Mouse (Mus musculus) limb, embryonic 13.5 days (tissue): Measurements from ENCODE around the gene Limch1. TPM values are rescaled to one million over a fixed set of nuclear protein-coding genes. Genes with fewer than 3 reads are reported as not detected.

ENCODE experiments used
- ATAC-seq: fragments of 200-750 bp; cut with Nextera tagmentation; 2 replicates; pipeline ENCODE4 v1.8.0; 2017; ENCODE audit warnings: low read depth, moderate number of reproducible peaks, moderate TSS enrichment; ENCODE audit not compliant: low FRiP score
- H3K27ac ChIP-seq: fragments of 300-500 bp; sonication (generic); 2 replicates; pipeline ENCODE4 v1.5.1; 2015; ENCODE audit warnings: inconsistent platforms, mild to moderate bottlenecking, moderate library complexity
- H3K27me3 ChIP-seq: fragments of 300-500 bp; sonication (generic); 2 replicates; pipeline ENCODE4 v1.6.1; 2015; ENCODE audit warnings: mild to moderate bottlenecking, inconsistent platforms
- H3K36me3 ChIP-seq: fragments of 300-500 bp; sonication (generic); 2 replicates; pipeline ENCODE4 v1.6.1; 2015; ENCODE audit warnings: inconsistent platforms, mild to moderate bottlenecking, moderate library complexity
- H3K4me1 ChIP-seq: fragments of 300-500 bp; sonication (generic); 2 replicates; pipeline ENCODE4 v1.6.1; 2015; ENCODE audit warnings: inconsistent platforms
- H3K4me2 ChIP-seq: fragments of 300-500 bp; sonication (generic); replicated peaks from 2 replicates; pipeline ENCODE4 v1.6.1; 2015; ENCODE audit warnings: inconsistent platforms, mild to moderate bottlenecking, moderate library complexity
- H3K4me3 ChIP-seq: fragments of 300-500 bp; sonication (generic); 2 replicates; pipeline ENCODE4 v1.5.1; 2015; ENCODE audit warnings: moderate library complexity, mild to moderate bottlenecking, inconsistent platforms
- H3K9ac ChIP-seq: fragments of 300-500 bp; sonication (generic); 2 replicates; pipeline ENCODE4 v1.6.1; 2015; ENCODE audit warnings: mild to moderate bottlenecking, inconsistent platforms
- H3K9me3 ChIP-seq: fragments of 300-500 bp; sonication (generic); 2 replicates; pipeline ENCODE4 v1.6.1; 2016; ENCODE audit warnings: inconsistent platforms
- WGBS: fragments of 180-500 bp; shearing (Covaris S2); methylation state at CpG from one replicate; pipeline ENCODE4 v1.1.7; 2015; 5-methylcytosine and 5-hydroxymethylcytosine counted together
- polyA plus RNA-seq: library from polyadenylated mRNA; unstranded; fragments of >200 nt; fragmentation: Nextera tagmentation; extraction: Ambion mirVana; gene quantifications from 2 replicates; pipeline ENCODE4 v1.2.1, GENCODE M21; 2015

Gene Limch1
- polyA plus RNA-seq, 1 experiment from 2014 or later = 82.0 TPM

DNA sequence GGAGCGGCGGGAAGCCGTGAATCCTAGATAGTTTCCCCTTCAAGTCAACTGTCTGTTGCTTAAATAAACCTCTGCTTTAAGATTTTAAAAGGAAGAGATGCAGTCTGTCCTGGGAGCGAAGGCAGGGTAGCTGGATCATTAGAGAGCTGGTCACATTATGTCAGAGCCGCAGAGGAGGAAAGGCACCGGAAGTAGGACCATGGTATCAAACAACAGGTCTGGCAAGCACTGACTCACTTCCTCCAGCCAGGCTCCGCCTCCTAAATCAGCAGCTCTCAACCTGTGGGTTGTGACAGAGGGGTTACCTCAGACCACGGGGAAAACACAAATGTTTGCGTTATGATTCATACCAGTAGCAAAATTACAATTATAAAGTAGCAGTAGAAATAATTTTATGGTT is 318.0 kb downstream of the Limch1 start:
- H3K27ac ChIP-seq = no peak overlapping the region
- H3K9ac ChIP-seq = no peak overlapping the region
- 80% methylated on average over 9 of the region's 9 CpGs for WGBS
- no peaks in the 10 kb centered on the region; the same call in 1 of the 2 replicates for H3K9me3 ChIP-seq
- no peak for ATAC-seq
- H3K27me3 ChIP-seq = no peaks in the 10 kb centered on the region
- H3K36me3 ChIP-seq = no peaks in the 10 kb centered on the region
- no peaks in the 10 kb centered on the region for H3K4me1 ChIP-seq
- no peak overlapping the region for H3K4me2 ChIP-seq
- no peak overlapping the region for H3K4me3 ChIP-seq

DNA sequence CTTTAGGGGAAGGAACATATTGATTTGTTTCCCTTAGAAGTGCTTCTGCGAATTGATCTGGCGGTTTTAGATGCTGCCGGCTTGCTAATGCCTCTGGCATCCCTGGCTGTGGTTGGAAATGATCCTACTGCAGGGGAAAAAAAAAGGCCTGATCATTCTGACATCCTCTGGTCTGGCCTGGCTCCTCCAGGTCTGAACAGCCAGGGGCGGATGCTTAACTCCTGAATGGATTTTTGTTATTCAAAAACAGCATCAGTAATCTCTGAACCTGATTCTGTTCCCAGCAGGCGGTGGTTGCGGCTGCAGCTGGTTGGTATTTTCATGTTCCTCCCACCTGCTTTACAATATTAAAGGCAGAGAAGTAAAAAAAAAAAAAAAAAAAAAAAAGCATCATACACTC is 337.5 kb downstream of the Limch1 start:
- peaks cover 70% of the 10 kb centered on the region for H3K27me3 ChIP-seq
- no peaks in the 10 kb centered on the region for H3K36me3 ChIP-seq
- peaks cover 10% of the 10 kb centered on the region for H3K9me3 ChIP-seq
- H3K4me1 ChIP-seq = no peaks in the 10 kb centered on the region
- no peak overlapping the region for H3K4me2 ChIP-seq
- 26% methylated on average over 6 of the region's 6 CpGs for WGBS
- H3K9ac ChIP-seq = no peak overlapping the region
- H3K27ac ChIP-seq = no peak overlapping the region
- H3K4me3 ChIP-seq = no peak overlapping the region
- ATAC-seq = no peak

- no peaks in the 10 kb centered on the region for H3K36me3 ChIP-seq
- H3K27me3 ChIP-seq = peaks cover 84% of the 10 kb centered on the region
- H3K4me2 ChIP-seq = no peak overlapping the region
- no peak for ATAC-seq
- H3K9me3 ChIP-seq = no peaks in the 10 kb centered on the region
- H3K4me3 ChIP-seq = no peak overlapping the region
- 71% methylated on average over 5 of the region's 5 CpGs for WGBS
- peaks cover 6% of the 10 kb centered on the region; the same call in 1 of the 2 replicates for H3K4me1 ChIP-seq
- no peak overlapping the region for H3K9ac ChIP-seq
- no peak overlapping the region for H3K27ac ChIP-seq
These were observed 345.2 kb downstream of the Limch1 start for GRCm38 (mm10) chr5:67090856-67091255.

- H3K4me3 ChIP-seq = no peak overlapping the region
- H3K9me3 ChIP-seq = no peaks in the 10 kb centered on the region
- peaks cover 92% of the 10 kb centered on the region for H3K27me3 ChIP-seq
- H3K4me2 ChIP-seq = no peak overlapping the region
- ATAC-seq = no peak
- H3K36me3 ChIP-seq = no peaks in the 10 kb centered on the region
- no peak overlapping the region for H3K9ac ChIP-seq
- WGBS = 21% methylated on average over 4 of the region's 4 CpGs
- peaks cover 12% of the 10 kb centered on the region for H3K4me1 ChIP-seq
- H3K27ac ChIP-seq = no peak overlapping the region
These were observed 346.1 kb downstream of the Limch1 start for GRCm38 (mm10) chr5:67091766-67092165.

DNA sequence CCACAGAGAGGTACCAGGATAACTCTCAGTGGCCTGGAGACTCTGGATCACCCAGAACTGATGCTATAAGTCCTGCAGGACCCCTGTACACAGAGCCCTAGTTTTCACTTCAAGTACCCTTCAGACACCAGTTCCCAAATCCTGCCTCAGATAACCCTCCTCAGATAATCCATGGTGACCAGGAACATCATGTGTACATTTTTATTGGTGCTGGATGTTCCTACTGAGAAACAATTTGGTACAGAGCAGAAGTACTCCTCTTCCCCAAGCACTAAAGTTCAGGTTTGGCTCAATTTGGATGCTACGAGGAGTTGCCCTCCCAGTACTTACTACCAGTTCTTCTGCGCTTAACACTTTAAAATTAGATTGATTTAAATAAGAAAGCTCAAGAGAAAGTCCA is 348.4 kb downstream of the Limch1 start:
- Histone ChIP-seq H3K27me3 (peaks cover 96% of the 10 kb centered on the region), H3K4me2 (no peak overlapping the region), H3K4me1 (peaks cover 12% of the 10 kb centered on the region), H3K27ac (no peak overlapping the region), H3K9ac (no peak overlapping the region), H3K36me3 (no peaks in the 10 kb centered on the region), H3K9me3 (no peaks in the 10 kb centered on the region), H3K4me3 (no peak overlapping the region)
- 21% methylated on average over 2 of the region's 2 CpGs for WGBS
- no peak for ATAC-seq

DNA sequence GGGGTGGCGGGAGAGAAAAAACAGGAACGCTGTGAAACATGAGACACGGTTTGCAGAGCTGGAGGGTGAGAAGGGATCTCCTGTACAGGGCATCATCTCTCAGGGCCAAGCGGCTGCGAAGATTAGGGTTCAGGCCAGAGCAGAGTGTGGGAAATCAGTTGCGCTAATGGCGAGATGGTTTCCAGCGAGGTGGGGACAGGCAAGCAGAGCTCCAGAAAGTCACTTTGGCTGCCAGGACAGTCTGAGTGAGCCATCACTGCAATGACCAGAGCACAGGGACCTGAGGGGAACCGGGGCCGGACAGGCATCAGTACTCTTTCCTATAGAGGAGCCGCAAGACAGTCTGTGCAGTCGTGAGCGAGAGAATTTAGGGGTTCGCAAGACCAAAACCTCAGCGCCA is 349.5 kb downstream of the Limch1 start:
- ATAC-seq = no peak
- WGBS = 2% methylated on average over 15 of the region's 15 CpGs
- no peaks in the 10 kb centered on the region for H3K36me3 ChIP-seq
- no peak overlapping the region for H3K4me3 ChIP-seq
- no peak overlapping the region for H3K4me2 ChIP-seq
- no peak overlapping the region for H3K27ac ChIP-seq
- H3K27me3 ChIP-seq = peaks cover 97% of the 10 kb centered on the region
- peaks cover 12% of the 10 kb centered on the region for H3K4me1 ChIP-seq
- H3K9me3 ChIP-seq = no peaks in the 10 kb centered on the region
- no peak overlapping the region for H3K9ac ChIP-seq

- no peak for ATAC-seq
- under 1% methylated on average over 46 of the region's 47 CpGs for WGBS
- H3K36me3 ChIP-seq = no peaks in the 10 kb centered on the region
- H3K27me3 ChIP-seq = peaks cover 95% of the 10 kb centered on the region
- no peak overlapping the region for H3K9ac ChIP-seq
- peak overlapping the region; percentile 38 for H3K4me3 ChIP-seq
- H3K27ac ChIP-seq = no peak overlapping the region
- peaks cover 16% of the 10 kb centered on the region for H3K4me1 ChIP-seq
- peak overlapping the region; percentile 57 for H3K4me2 ChIP-seq
- H3K9me3 ChIP-seq = no peaks in the 10 kb centered on the region
These were observed 350.2 kb downstream of the Limch1 start for GRCm38 (mm10) chr5:67095651-67096377.

GRCm38 (mm10) chr5:67096378-67096771 is 350.7 kb downstream of the Limch1 start:
- WGBS = 1% methylated on average over 24 of the region's 28 CpGs
- Histone ChIP-seq H3K4me2 (peak overlapping the region; percentile 57), H3K9ac (no peak overlapping the region), H3K9me3 (no peaks in the 10 kb centered on the region), H3K27ac (no peak overlapping the region), H3K36me3 (no peaks in the 10 kb centered on the region), H3K4me1 (peaks cover 16% of the 10 kb centered on the region), H3K27me3 (peaks cover 95% of the 10 kb centered on the region), H3K4me3 (peak overlapping the region; percentile 38)
- ATAC-seq = no peak

- Histone ChIP-seq H3K27me3 (peaks cover 95% of the 10 kb centered on the region), H3K9me3 (no peaks in the 10 kb centered on the region), H3K4me2 (no peak overlapping the region), H3K9ac (no peak overlapping the region), H3K4me3 (no peak overlapping the region), H3K36me3 (no peaks in the 10 kb centered on the region), H3K27ac (no peak overlapping the region), H3K4me1 (peaks cover 21% of the 10 kb centered on the region)
- 1% methylated on average over 41 of the region's 41 CpGs for WGBS
- ATAC-seq = no peak
These were observed 351.8 kb downstream of the Limch1 start for GRCm38 (mm10) chr5:67097106-67098050.

DNA sequence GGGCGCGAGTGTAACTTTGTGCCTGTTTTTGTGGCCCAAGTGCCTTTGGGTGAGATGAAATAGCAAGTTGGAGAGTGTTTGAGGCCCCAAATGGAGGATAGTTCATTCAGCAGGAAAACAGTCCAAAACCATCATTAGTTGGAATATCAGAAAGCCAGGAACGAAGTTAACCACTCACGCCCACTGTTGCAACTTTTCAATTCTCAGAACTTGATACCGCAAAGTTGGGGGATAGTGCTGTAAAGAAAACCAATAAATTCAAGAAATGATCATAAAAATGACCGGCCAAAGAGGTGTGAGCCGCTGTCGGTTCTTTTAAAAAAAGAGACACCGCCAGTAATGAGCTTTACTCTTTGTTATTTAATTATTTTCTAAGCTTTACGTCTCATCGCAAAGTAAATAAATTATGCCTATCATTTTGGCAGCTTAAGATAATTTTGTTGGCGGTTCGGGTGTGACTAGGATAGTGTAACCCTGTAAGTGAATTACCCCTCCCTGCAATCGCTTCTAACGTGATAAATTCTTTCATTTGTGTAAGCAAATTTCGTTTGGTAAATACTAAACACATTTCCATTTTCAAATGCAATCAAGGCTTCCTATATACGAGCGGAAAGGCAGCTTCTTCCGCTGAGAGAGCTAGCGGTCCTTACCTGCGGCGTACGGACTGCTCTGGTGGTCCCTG is 352.6 kb downstream of the Limch1 start:
- no peak overlapping the region for H3K27ac ChIP-seq
- peaks cover 21% of the 10 kb centered on the region for H3K4me1 ChIP-seq
- no peak for ATAC-seq
- H3K9me3 ChIP-seq = no peaks in the 10 kb centered on the region
- H3K4me2 ChIP-seq = no peak overlapping the region
- no peaks in the 10 kb centered on the region for H3K36me3 ChIP-seq
- peaks cover 95% of the 10 kb centered on the region for H3K27me3 ChIP-seq
- H3K4me3 ChIP-seq = no peak overlapping the region
- under 1% methylated on average over 23 of the region's 23 CpGs for WGBS
- no peak overlapping the region for H3K9ac ChIP-seq

DNA sequence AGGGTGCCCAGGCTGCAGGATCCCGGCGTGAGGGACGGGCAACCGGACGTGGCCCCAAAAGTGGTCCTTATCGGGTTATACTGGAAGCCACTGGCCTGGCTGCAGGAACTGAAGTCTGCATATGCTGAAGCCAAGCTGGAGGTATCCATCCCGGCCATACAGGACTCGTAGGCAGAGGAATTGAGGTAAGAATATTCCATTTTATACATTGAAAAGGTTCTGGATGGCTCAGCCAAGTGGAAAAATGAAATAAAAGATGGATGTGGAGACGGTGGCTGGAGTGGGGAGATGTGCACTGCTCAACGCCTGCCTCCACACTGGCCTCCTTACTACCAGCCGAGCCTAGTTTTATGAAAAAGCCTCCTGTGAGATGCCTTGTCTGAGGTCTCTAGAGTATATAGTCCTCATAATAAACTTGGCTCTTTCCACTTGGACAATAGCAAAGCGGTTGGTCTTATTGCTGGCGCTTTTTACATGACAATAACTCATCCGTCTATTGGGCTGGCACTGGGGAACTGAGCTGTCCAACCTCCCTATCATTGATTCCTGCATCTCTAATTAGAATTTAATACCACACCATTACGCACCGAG is 353.2 kb downstream of the Limch1 start, which contains the start of gene Phox2b:
Gene Phox2b, minus strand, starts transcription at position 569 of the 591 bp plus-strand sequence.
- no peaks in the 10 kb centered on the region for H3K36me3 ChIP-seq
- peaks cover 95% of the 10 kb centered on the region for H3K27me3 ChIP-seq
- no peak within 1 kb of the TSS for H3K27ac ChIP-seq
- no peak within 1 kb of the TSS for H3K4me3 ChIP-seq
- H3K9me3 ChIP-seq = no peaks in the 10 kb centered on the region
- no peak within 1 kb of the TSS for H3K4me2 ChIP-seq
- WGBS = under 1% methylated on average over 16 of the region's 16 CpGs
- no peak for ATAC-seq
- peaks cover 21% of the 10 kb centered on the region for H3K4me1 ChIP-seq
- H3K9ac ChIP-seq = no peak within 1 kb of the TSS
